Mouse (Mus musculus) spleen, postnatal 36 days (tissue): Measurements from ENCODE around the gene Nmb.
"Not testable (repeated sequence)": the region's sequence is repeated elsewhere in the genome, so short reads cannot be mapped to it uniquely, and the experiment has no call there.

ENCODE experiments used
- DNase-seq, 2 experiments: peaks; one replicate each; pipeline ENCODE4 v3.0.0; 2022; ENCODE audit warnings: low spot score in 2 of 2, mixed read lengths in 1 of 2

The Nmb gene

GRCm38 (mm10) chr7:80904921-80905515, at the start of gene Nmb:
Gene Nmb, minus strand, starts transcription at chr7:80905076.
- peak; percentile 30 to 47 for DNase-seq

GRCm38 (mm10) chr7:80954251-80954650, 49.4 kb upstream of the Nmb start:
- DNase-seq = no peak

GRCm38 (mm10) chr7:80952140-80952539, 47.3 kb upstream of the Nmb start:
- no peak for DNase-seq

- DNase-seq = no peak
Observed at GRCm38 (mm10) chr7:80951461-80951860, 46.6 kb upstream of the Nmb start.

- DNase-seq = peak; percentile 94 to 95
Observed at GRCm38 (mm10) chr7:80947445-80948350, 42.8 kb upstream of the Nmb start, which contains the start of gene Sec11a. Gene Sec11a, minus strand, starts transcription at chr7:80947780.

GRCm38 (mm10) chr7:80939808-80940207, 34.9 kb upstream of the Nmb start:
- no peak for DNase-seq

GRCm38 (mm10) chr7:80937304-80937666, 32.4 kb upstream of the Nmb start:
- DNase-seq = not testable (repeated sequence)

- not testable (repeated sequence) for DNase-seq
Observed at GRCm38 (mm10) chr7:80936617-80937303, 31.9 kb upstream of the Nmb start.

GRCm38 (mm10) chr7:80935834-80936233, 31.0 kb upstream of the Nmb start:
- DNase-seq = no peak

GRCm38 (mm10) chr7:80932777-80933176, 27.9 kb upstream of the Nmb start:
- no peak for DNase-seq

GRCm38 (mm10) chr7:80931618-80932207, 26.8 kb upstream of the Nmb start:
- no peak for DNase-seq

- DNase-seq = no peak
Observed at GRCm38 (mm10) chr7:80923165-80923564, 18.3 kb upstream of the Nmb start.

- no peak for DNase-seq
Observed at GRCm38 (mm10) chr7:80919647-80920008, 14.8 kb upstream of the Nmb start.

GRCm38 (mm10) chr7:80918982-80919646, 14.2 kb upstream of the Nmb start:
- DNase-seq = peak; percentile 36 to 53

- no peak for DNase-seq
Observed at GRCm38 (mm10) chr7:80917916-80918465, 13.1 kb upstream of the Nmb start.

- DNase-seq = no peak
Observed at GRCm38 (mm10) chr7:80912496-80912895, 7.6 kb upstream of the Nmb start.

GRCm38 (mm10) chr7:80911053-80911452, 6.2 kb upstream of the Nmb start:
- DNase-seq = no peak

- DNase-seq = no peak
Observed at GRCm38 (mm10) chr7:80903625-80904422, 1.1 kb downstream of the Nmb start.

GRCm38 (mm10) chr7:80901541-80902274, 3.2 kb downstream of the Nmb start:
- peak in 1 of 2 experiments; percentile 32 for DNase-seq
